Mouse (Mus musculus): ENCODE data around the gene Chrm4. TPM values are rescaled to one million over a fixed set of nuclear protein-coding genes. Genes with fewer than 3 reads are reported as not detected.
A peak's percentile ranks its signal among the peaks of the same experiment; 100 is the strongest.

Gene Chrm4
- total RNA-seq, 2 experiments from 2014 or later, result 37.3 to 42.0 TPM

- intact Hi-C loops (cut with DNase I), result no loop called here
- no peak for DNase-seq (ENCODE audit: low spot score in 2 of 2)
Observed at GRCm38 (mm10) chr2:91921181-91921789, 5.8 kb upstream of the Chrm4 start.

GRCm38 (mm10) chr2:91921790-91922570, 5.1 kb upstream of the Chrm4 start:
- intact Hi-C loops (cut with DNase I), result no loop called here
- DNase-seq (ENCODE audit: low spot score in 2 of 2), result peak; percentile 82 to 84

GRCm38 (mm10) chr2:91922586-91923414, 4.2 kb upstream of the Chrm4 start:
- DNase-seq (ENCODE audit: low spot score in 2 of 2), result no peak
- intact Hi-C loops (cut with DNase I), result no loop called here

- intact Hi-C loops (cut with DNase I), result loop anchor here (2.0 kb wide), 1 partner anchor 145 kb away; no protein-coding TSS in a partner anchor
Observed at GRCm38 (mm10) chr2:91923415-91924337, 3.4 kb upstream of the Chrm4 start.

GRCm38 (mm10) chr2:91924726-91925125, 2.3 kb upstream of the Chrm4 start:
- intact Hi-C loops (cut with DNase I), result loop anchor here (2.0 to 5.0 kb wide), 2 partner anchors 133 to 146 kb away; no protein-coding TSS in a partner anchor
- no peak for DNase-seq (ENCODE audit: low spot score in 2 of 2)

More at GRCm38 (mm10) chr2:91923415-91924337, 3.4 kb upstream of the Chrm4 start:
- DNase-seq (ENCODE audit: low spot score in 2 of 2), result peak; percentile 80 to 81

- intact Hi-C loops (cut with DNase I), result loop anchor here (2.0 to 5.0 kb wide), 2 partner anchors 132 to 147 kb away; no protein-coding TSS in a partner anchor
- DNase-seq (ENCODE audit: low spot score in 2 of 2), result peak in 1 of 2 experiments; percentile 70
Observed at GRCm38 (mm10) chr2:91925442-91925841, 1.6 kb upstream of the Chrm4 start.

- peak; percentile 79 to 85 for DNase-seq (ENCODE audit: low spot score in 2 of 2)
- intact Hi-C loops (cut with DNase I), result loop anchor here (5.0 kb wide), 1 partner anchor 129 kb away; no protein-coding TSS in a partner anchor
Observed at GRCm38 (mm10) chr2:91927826-91928533, 931 bp downstream of the Chrm4 start.

GRCm38 (mm10) chr2:91928534-91929350, 1.7 kb downstream of the Chrm4 start:
- no peak for DNase-seq (ENCODE audit: low spot score in 2 of 2)
- intact Hi-C loops (cut with DNase I), result loop anchor here (5.0 kb wide), 1 partner anchor 129 kb away; no protein-coding TSS in a partner anchor

- DNase-seq (ENCODE audit: low spot score in 2 of 2), result no peak
- intact Hi-C loops (cut with DNase I), result loop anchor here (5.0 kb wide), 1 partner anchor 128 kb away; no protein-coding TSS in a partner anchor
Observed at GRCm38 (mm10) chr2:91929455-91929854, 2.4 kb downstream of the Chrm4 start.

- intact Hi-C loops (cut with DNase I), result loop anchor here (5.0 kb wide), 2 partner anchors 42 to 127 kb away; no protein-coding TSS in a partner anchor
- no peak for DNase-seq (ENCODE audit: low spot score in 2 of 2)
Observed at GRCm38 (mm10) chr2:91929936-91930335, 2.9 kb downstream of the Chrm4 start.

GRCm38 (mm10) chr2:91930761-91931291, 3.8 kb downstream of the Chrm4 start:
- DNase-seq (ENCODE audit: low spot score in 2 of 2), result no peak
- intact Hi-C loops (cut with DNase I), result loop anchor here (5.0 kb wide), 1 partner anchor 41 kb away; no protein-coding TSS in a partner anchor

- DNase-seq (ENCODE audit: low spot score in 2 of 2), result no peak
Observed at GRCm38 (mm10) chr2:91931328-91932159, 4.5 kb downstream of the Chrm4 start.

GRCm38 (mm10) chr2:91932160-91932711, 5.2 kb downstream of the Chrm4 start, which contains the start of gene Mdk:
TSS of gene Mdk (minus strand) at chr2:91932297.
- intact Hi-C loops (cut with DNase I), result loop anchor here (5.0 kb wide), 1 partner anchor 40 kb away; no protein-coding TSS in a partner anchor

More at GRCm38 (mm10) chr2:91931328-91932159, 4.5 kb downstream of the Chrm4 start:
- intact Hi-C loops (cut with DNase I), result loop anchor here (5.0 kb wide), 1 partner anchor 41 kb away; no protein-coding TSS in a partner anchor

GRCm38 (mm10) chr2:91932737-91933350, 5.8 kb downstream of the Chrm4 start:
- intact Hi-C loops (cut with DNase I), result loop anchor here (5.0 kb wide), 1 partner anchor 39 kb away; no protein-coding TSS in a partner anchor
- no peak for DNase-seq (ENCODE audit: low spot score in 2 of 2)

More at GRCm38 (mm10) chr2:91932160-91932711, 5.2 kb downstream of the Chrm4 start, which contains the start of gene Mdk:
- DNase-seq (ENCODE audit: low spot score in 2 of 2), result no peak

- intact Hi-C loops (cut with DNase I), result loop anchor here (5.0 kb wide), 1 partner anchor 39 kb away; no protein-coding TSS in a partner anchor
- DNase-seq (ENCODE audit: low spot score in 2 of 2), result no peak
Observed at GRCm38 (mm10) chr2:91933471-91933870, 6.4 kb downstream of the Chrm4 start.
